Mouse (Mus musculus): ENCODE results near the gene Mta1.

DNA sequence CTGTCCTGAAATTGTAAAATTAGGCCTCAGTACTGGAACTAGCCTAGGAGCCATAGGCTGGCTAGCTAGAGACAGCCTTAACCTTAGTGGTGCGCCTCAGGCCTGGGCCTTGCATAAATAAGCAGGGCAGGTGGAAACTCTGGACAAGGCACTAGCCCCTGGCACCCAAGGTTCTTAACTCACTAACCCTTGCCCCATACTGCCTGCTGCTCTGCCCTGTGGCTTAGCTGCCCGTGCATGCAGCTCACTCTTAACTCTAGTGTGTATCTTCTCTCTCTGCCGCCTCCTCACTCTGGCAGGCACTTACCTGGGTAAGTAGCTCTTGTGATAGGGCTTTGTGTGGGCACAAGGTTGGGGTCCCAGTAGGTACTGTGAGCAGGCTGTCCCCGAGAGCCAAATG is 36.4 kb downstream of the Mta1 start:
- TF ChIP-seq CTCF (IDR thresholded peaks at IDR 0.05; ENCODE audit: extremely low read depth, insufficient read length, insufficient replicate concordance, low read depth, low read length) (no peak), POLR2A (IDR thresholded peaks at IDR 0.05; ENCODE audit: low read depth, low read length) (no peak)

Measured in small intestine, adult 2 months (tissue).